Mouse (Mus musculus): ENCODE measurements at regions not wholly inside any gene's neighbourhood (a gene's known extent, or its start where the extent isn't known, plus 50 kb on each side); places are given as distances from the start of the nearest gene placed in this dataset.

GRCm38 (mm10) chr1:83777151-83777550 is 369.2 kb upstream of the Sphkap start:
- 59% methylated on average over 1 of the region's 1 CpGs for WGBS (ENCODE audit: insufficient replicate concordance)
- no peak for TF ChIP-seq CTCF (IDR thresholded peaks at IDR 0.05; ENCODE audit: low read depth)
- TF ChIP-seq EP300 (IDR thresholded peaks at IDR 0.05; ENCODE audit: low read depth): no peak
- Histone ChIP-seq H3K27ac (ENCODE audit: low read depth) (no peak overlapping the region), H3K36me3 (replicated peaks; ENCODE audit: insufficient read depth, low read length) (no peaks in the 10 kb centered on the region), H3K4me1 (ENCODE audit: insufficient read depth) (no peaks in the 10 kb centered on the region), H3K9me3 (ENCODE audit: low read length) (no peaks in the 10 kb centered on the region), H3K9ac (replicated peaks) (no peak overlapping the region), H3K4me2 (ENCODE audit: low read depth, low read length) (no peak overlapping the region), H3K27me3 (ENCODE audit: insufficient read depth, low read length) (no peaks in the 10 kb centered on the region), H3K4me3 (ENCODE audit: low read depth, low read length) (no peak overlapping the region)
- no peak for ATAC-seq
- no peak for DNase-seq

- Histone ChIP-seq H3K27me3 (ENCODE audit: insufficient read depth, low read length) (no peaks in the 10 kb centered on the region), H3K4me1 (ENCODE audit: insufficient read depth) (no peaks in the 10 kb centered on the region), H3K4me2 (ENCODE audit: low read depth, low read length) (no peak overlapping the region), H3K4me3 (ENCODE audit: low read depth, low read length) (no peak overlapping the region), H3K36me3 (replicated peaks; ENCODE audit: insufficient read depth, low read length) (no peaks in the 10 kb centered on the region), H3K27ac (ENCODE audit: low read depth) (no peak overlapping the region), H3K9ac (replicated peaks) (no peak overlapping the region), H3K9me3 (ENCODE audit: low read length) (no peaks in the 10 kb centered on the region)
- DNase-seq (no peak), ATAC-seq (no peak)
- WGBS (ENCODE audit: insufficient replicate concordance): 64% methylated on average over 3 of the region's 3 CpGs
- TF ChIP-seq CTCF (IDR thresholded peaks at IDR 0.05; ENCODE audit: low read depth) (no peak), EP300 (IDR thresholded peaks at IDR 0.05; ENCODE audit: low read depth) (no peak)
Observed at GRCm38 (mm10) chr1:83771160-83771559, 363.2 kb upstream of the Sphkap start.

GRCm38 (mm10) chr1:83761499-83761898 is 353.5 kb upstream of the Sphkap start:
- H3K27ac ChIP-seq (ENCODE audit: low read depth): no peak overlapping the region
- ATAC-seq: no peak
- no peaks in the 10 kb centered on the region for H3K4me1 ChIP-seq (ENCODE audit: insufficient read depth)
- no peak overlapping the region for H3K4me3 ChIP-seq (ENCODE audit: low read depth, low read length)
- H3K27me3 ChIP-seq (ENCODE audit: insufficient read depth, low read length): no peaks in the 10 kb centered on the region
- WGBS (ENCODE audit: insufficient replicate concordance): 78% methylated on average over 4 of the region's 4 CpGs
- H3K9me3 ChIP-seq (ENCODE audit: low read length): no peaks in the 10 kb centered on the region
- no peak for DNase-seq
- TF ChIP-seq CTCF (IDR thresholded peaks at IDR 0.05; ENCODE audit: low read depth): no peak
- H3K4me2 ChIP-seq (ENCODE audit: low read depth, low read length): no peak overlapping the region
- H3K9ac ChIP-seq (replicated peaks): no peak overlapping the region
- H3K36me3 ChIP-seq (replicated peaks; ENCODE audit: insufficient read depth, low read length): no peaks in the 10 kb centered on the region

GRCm38 (mm10) chr1:83756866-83757265 is 348.9 kb upstream of the Sphkap start:
- Histone ChIP-seq H3K36me3 (replicated peaks; ENCODE audit: insufficient read depth, low read length) (no peaks in the 10 kb centered on the region), H3K9me3 (ENCODE audit: low read length) (no peaks in the 10 kb centered on the region), H3K27ac (ENCODE audit: low read depth) (no peak overlapping the region), H3K4me1 (ENCODE audit: insufficient read depth) (no peaks in the 10 kb centered on the region), H3K27me3 (ENCODE audit: insufficient read depth, low read length) (no peaks in the 10 kb centered on the region), H3K9ac (replicated peaks) (no peak overlapping the region), H3K4me2 (ENCODE audit: low read depth, low read length) (no peak overlapping the region), H3K4me3 (ENCODE audit: low read depth, low read length) (no peak overlapping the region)
- TF ChIP-seq CTCF (IDR thresholded peaks at IDR 0.05; ENCODE audit: low read depth) (no peak), EP300 (IDR thresholded peaks at IDR 0.05; ENCODE audit: low read depth) (no peak)
- DNase-seq (no peak), ATAC-seq (no peak)

- TF ChIP-seq EP300 (IDR thresholded peaks at IDR 0.05; ENCODE audit: low read depth) (no peak), CTCF (IDR thresholded peaks at IDR 0.05; ENCODE audit: low read depth) (no peak)
- Histone ChIP-seq H3K27ac (ENCODE audit: low read depth) (no peak overlapping the region), H3K36me3 (replicated peaks; ENCODE audit: insufficient read depth, low read length) (no peaks in the 10 kb centered on the region), H3K4me2 (ENCODE audit: low read depth, low read length) (no peak overlapping the region), H3K9ac (replicated peaks) (no peak overlapping the region), H3K27me3 (ENCODE audit: insufficient read depth, low read length) (no peaks in the 10 kb centered on the region), H3K4me1 (ENCODE audit: insufficient read depth) (no peaks in the 10 kb centered on the region), H3K9me3 (ENCODE audit: low read length) (no peaks in the 10 kb centered on the region), H3K4me3 (ENCODE audit: low read depth, low read length) (no peak overlapping the region)
- DNase-seq (no peak), ATAC-seq (no peak)
- 78% methylated on average over 1 of the region's 1 CpGs for WGBS (ENCODE audit: insufficient replicate concordance)
Observed at GRCm38 (mm10) chr1:83755336-83755735, 347.3 kb upstream of the Sphkap start.

GRCm38 (mm10) chr1:83752976-83753375 is 345.0 kb upstream of the Sphkap start:
- no peak for DNase-seq
- no peak overlapping the region for H3K4me3 ChIP-seq (ENCODE audit: low read depth, low read length)
- no peak for ATAC-seq

GRCm38 (mm10) chr1:83748974-83749373 is 341.0 kb upstream of the Sphkap start:
- no peaks in the 10 kb centered on the region for H3K4me1 ChIP-seq (ENCODE audit: insufficient read depth)

More at GRCm38 (mm10) chr1:83752976-83753375, 345.0 kb upstream of the Sphkap start:
- Histone ChIP-seq H3K4me2 (ENCODE audit: low read depth, low read length) (no peak overlapping the region), H3K9ac (replicated peaks) (no peak overlapping the region), H3K36me3 (replicated peaks; ENCODE audit: insufficient read depth, low read length) (no peaks in the 10 kb centered on the region), H3K9me3 (ENCODE audit: low read length) (no peaks in the 10 kb centered on the region), H3K27me3 (ENCODE audit: insufficient read depth, low read length) (no peaks in the 10 kb centered on the region), H3K27ac (ENCODE audit: low read depth) (no peak overlapping the region), H3K4me1 (ENCODE audit: insufficient read depth) (no peaks in the 10 kb centered on the region)
- TF ChIP-seq EP300 (IDR thresholded peaks at IDR 0.05; ENCODE audit: low read depth): no peak
- TF ChIP-seq CTCF (IDR thresholded peaks at IDR 0.05; ENCODE audit: low read depth): no peak
- WGBS (ENCODE audit: insufficient replicate concordance): 77% methylated on average over 4 of the region's 4 CpGs

More at GRCm38 (mm10) chr1:83748974-83749373, 341.0 kb upstream of the Sphkap start:
- TF ChIP-seq EP300 (IDR thresholded peaks at IDR 0.05; ENCODE audit: low read depth) (no peak), CTCF (IDR thresholded peaks at IDR 0.05; ENCODE audit: low read depth) (no peak)
- H3K27me3 ChIP-seq (ENCODE audit: insufficient read depth, low read length): no peaks in the 10 kb centered on the region
- no peak for ATAC-seq
- H3K4me2 ChIP-seq (ENCODE audit: low read depth, low read length): no peak overlapping the region
- H3K4me3 ChIP-seq (ENCODE audit: low read depth, low read length): no peak overlapping the region
- 74% methylated on average over 4 of the region's 4 CpGs for WGBS (ENCODE audit: insufficient replicate concordance)
- no peaks in the 10 kb centered on the region for H3K9me3 ChIP-seq (ENCODE audit: low read length)
- no peaks in the 10 kb centered on the region for H3K36me3 ChIP-seq (replicated peaks; ENCODE audit: insufficient read depth, low read length)
- DNase-seq: no peak
- H3K27ac ChIP-seq (ENCODE audit: low read depth): no peak overlapping the region
- H3K9ac ChIP-seq (replicated peaks): no peak overlapping the region

Measured in liver, postnatal 0 days (tissue).